In the genomic region with DNA sequence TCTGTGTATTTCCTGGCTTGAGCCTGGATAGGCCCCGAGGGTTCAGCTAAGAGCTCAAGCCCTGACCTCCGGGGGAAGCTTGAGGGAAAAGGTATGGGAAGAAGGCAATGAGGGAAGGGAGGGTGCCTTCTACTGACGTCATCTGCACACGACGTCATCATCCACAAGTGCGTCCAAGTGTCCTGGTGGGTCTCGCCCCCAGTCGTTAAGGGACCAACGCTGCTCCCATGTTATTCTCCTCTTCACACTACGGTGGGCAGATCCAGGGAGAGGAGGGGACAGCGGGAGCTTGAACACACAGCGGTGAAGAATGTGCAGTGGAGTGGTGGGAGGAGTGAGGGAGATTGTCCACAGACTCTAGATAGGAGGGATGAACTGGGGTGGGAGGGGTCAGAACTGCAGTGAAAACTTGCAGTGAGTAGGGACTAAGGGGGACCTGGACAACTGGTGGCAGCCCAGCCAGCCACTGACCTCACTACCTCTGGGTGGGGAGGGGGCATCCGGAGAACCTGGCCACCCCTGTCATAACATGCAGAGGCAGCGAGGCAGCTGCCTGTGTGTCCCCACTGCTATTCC, we compare ENCODE assay signal across 8 mouse cellular contexts. TPM values are rescaled to one million over a fixed set of nuclear protein-coding genes. Genes with fewer than 3 reads are reported as not detected.
A peak's percentile ranks its signal among the peaks of the same experiment; 100 is the strongest.
DNase-seq lines count a peak whose midpoint lies in the region; ATAC-seq and TF ChIP-seq lines count a peak whose summit lies in the region.

No protein-coding gene starts in this region.

- H3K27me3 ChIP-seq in kidney, postnatal 0 days (ENCODE audit: insufficient read depth, low read length): no peaks in the 10 kb centered on the region

- no peaks in the 10 kb centered on the region for H3K9me3 ChIP-seq in kidney, postnatal 0 days (replicated peaks; ENCODE audit: low read length)

- H3K4me3 ChIP-seq in kidney, postnatal 0 days (replicated peaks; ENCODE audit: low read depth, low read length): peak overlapping the region; percentile 40

- TF ChIP-seq CTCF in kidney, postnatal 0 days (IDR thresholded peaks at IDR 0.05; ENCODE audit: low read depth): no peak

- H3K4me1 ChIP-seq in kidney, postnatal 0 days (replicated peaks; ENCODE audit: insufficient read depth, low read length): peaks cover 66% of the 10 kb centered on the region

- peak overlapping the region; percentile 99 for H3K27ac ChIP-seq in kidney, postnatal 0 days

- WGBS in kidney, postnatal 0 days: 4% methylated on average over 14 of the region's 14 CpGs

- DNase-seq in 3134 (ENCODE audit: extremely low read depth, insufficient read length, low spot score) (peak; percentile 76), ZHBTc4 (ENCODE audit: low read depth, low spot score) (peak; percentile 46)
- DNase-seq in heart, adult 8-10 months (ENCODE audit: low spot score): peak; percentile 78
- peak; percentile 88 for DNase-seq in kidney, postnatal 0 days (ENCODE audit: low spot score)
- DNase-seq in lung, postnatal 36 days: peak; percentile 86
- DNase-seq in spleen, adult 12 weeks (ENCODE audit: low spot score): no peak
- no peak for DNase-seq in right cerebral cortex, adult 2 months (ENCODE audit: low spot score in 2 of 2)

- peaks cover 10% of the 10 kb centered on the region; the same call in 1 of the 2 replicates for H3K36me3 ChIP-seq in kidney, postnatal 0 days (ENCODE audit: insufficient read depth, low read length)

- peak overlapping the region; percentile 82 for H3K9ac ChIP-seq in kidney, postnatal 0 days (ENCODE audit: low read depth, low read length)

- peak overlapping the region; percentile 85 for H3K4me2 ChIP-seq in kidney, postnatal 0 days (ENCODE audit: low read length)

- ATAC-seq in kidney, postnatal 0 days (replicated peaks; ENCODE audit: low FRiP score, low read depth): peak; percentile 33
- ATAC-seq in inflammation-experienced regulatory T-cells, adult 6 months: no peak

RNA-seq across cellular contexts. Expression of gene Tns2, which starts 3.2 kb away (rescaled TPM):
- total RNA-seq in heart, adult 8-10 months (2022): 100 to 1,000 TPM; 123 to 146 (median 133) TPM
- 34.4 and 35.8 TPM in 2 replicates for polyA plus RNA-seq in kidney, postnatal 0 days (2015; fragmentation: Nextera tagmentation; extraction: Ambion mirVana)
- polyA plus RNA-seq in inflammation-experienced regulatory T-cells, adult 6 months (2017; shearing (Covaris generic)): 1 to 10 TPM; 3.3 to 4.2 (median 3.8) TPM

RNA-seq across cellular contexts. Expression of gene Eif4b, which starts 29.9 kb away (rescaled TPM):
- 100 to 1,000 TPM; 161 to 190 (median 169) TPM for total RNA-seq in heart, adult 8-10 months (2022)
- 96.1 and 102 TPM in 2 replicates for polyA plus RNA-seq in kidney, postnatal 0 days (2015; fragmentation: Nextera tagmentation; extraction: Ambion mirVana)
- polyA plus RNA-seq in inflammation-experienced regulatory T-cells, adult 6 months (2017; shearing (Covaris generic)): 100 to 1,000 TPM in 2 of 3 experiments, 10 to 100 TPM in 1; 90.5 to 131 (median 129) TPM

RNA-seq across cellular contexts. Expression of gene Spryd3, which starts 32.6 kb away (rescaled TPM):
- total RNA-seq in heart, adult 8-10 months (2022): 10 to 100 TPM; 13.2 to 16.8 (median 15.6) TPM
- polyA plus RNA-seq in kidney, postnatal 0 days (2015; fragmentation: Nextera tagmentation; extraction: Ambion mirVana): 14.3 and 16.6 TPM in 2 replicates
- 10 to 100 TPM; 32.1 to 44.8 (median 33.6) TPM for polyA plus RNA-seq in inflammation-experienced regulatory T-cells, adult 6 months (2017; shearing (Covaris generic))

RNA-seq across cellular contexts. Expression of gene Igfbp6, which starts 40.7 kb away (rescaled TPM):
- total RNA-seq in heart, adult 8-10 months (2022): 10 to 100 TPM; 20.6 to 52.4 (median 26.0) TPM
- polyA plus RNA-seq in kidney, postnatal 0 days (2015; fragmentation: Nextera tagmentation; extraction: Ambion mirVana): 20.5 and 28.3 TPM in 2 replicates
- under 1 TPM in 1 of 3 experiments, not detected in 2; 0.33 TPM for polyA plus RNA-seq in inflammation-experienced regulatory T-cells, adult 6 months (2017; shearing (Covaris generic))

RNA-seq across cellular contexts. Expression of gene Soat2, which starts 46.9 kb away (rescaled TPM):
- under 1 TPM in 3 of 4 experiments, not detected in 1; 0.11 to 0.13 (median 0.12) TPM for total RNA-seq in heart, adult 8-10 months (2022)
- 0.28 and 0.34 TPM in 2 replicates for polyA plus RNA-seq in kidney, postnatal 0 days (2015; fragmentation: Nextera tagmentation; extraction: Ambion mirVana)
- polyA plus RNA-seq in inflammation-experienced regulatory T-cells, adult 6 months (2017; shearing (Covaris generic)): 1 to 10 TPM in 2 of 3 experiments, under 1 TPM in 1; 0.94 to 4.9 (median 1.3) TPM

Comparison
In these comparisons a context has a peak if more than half of its experiments do, and no peak if none do; other contexts are left out.
1. DNase-seq: peak in 3134 (single experiment), ZHBTc4 (single experiment), heart, adult 8-10 months (single experiment), kidney, postnatal 0 days (single experiment) and lung, postnatal 36 days (single experiment); none in spleen, adult 12 weeks (single experiment) and right cerebral cortex, adult 2 months (0 of 2).